Mouse (Mus musculus): ENCODE results near the gene Clca3a2.
"Not testable (repeated sequence)": the region's sequence is repeated elsewhere in the genome, so short reads cannot be mapped to it uniquely, and the experiment has no call there.

Gene Clca3a2

GRCm38 (mm10) chr3:144819219-144819618, at the start of gene Clca3a2:
Clca3a2 (minus strand) TSS chr3:144819494.
- not testable (repeated sequence) for DNase-seq (ENCODE audit: low read depth, low spot score)

- no peak for DNase-seq (ENCODE audit: low read depth, low spot score)
Measured at GRCm38 (mm10) chr3:144849584-144849983, 30.3 kb upstream of the Clca3a2 start.

GRCm38 (mm10) chr3:144849014-144849556, 29.8 kb upstream of the Clca3a2 start, which contains the start of gene Clca3b:
Clca3b (minus strand) TSS chr3:144849357.
- DNase-seq (ENCODE audit: low read depth, low spot score): not testable (repeated sequence)

- no peak for DNase-seq (ENCODE audit: low read depth, low spot score)
Measured at GRCm38 (mm10) chr3:144827257-144827656, 8.0 kb upstream of the Clca3a2 start.

GRCm38 (mm10) chr3:144825151-144825550, 5.9 kb upstream of the Clca3a2 start:
- DNase-seq (ENCODE audit: low read depth, low spot score): peak; percentile 81

- DNase-seq (ENCODE audit: low read depth, low spot score): no peak
Measured at GRCm38 (mm10) chr3:144823331-144823730, 4.0 kb upstream of the Clca3a2 start.

- DNase-seq (ENCODE audit: low read depth, low spot score): no peak
Measured at GRCm38 (mm10) chr3:144820632-144821031, 1.3 kb upstream of the Clca3a2 start.

GRCm38 (mm10) chr3:144813336-144813735, 6.0 kb downstream of the Clca3a2 start:
- DNase-seq (ENCODE audit: low read depth, low spot score): not testable (repeated sequence)

GRCm38 (mm10) chr3:144811821-144812220, 7.5 kb downstream of the Clca3a2 start:
- no peak for DNase-seq (ENCODE audit: low read depth, low spot score)

- DNase-seq (ENCODE audit: low read depth, low spot score): not testable (repeated sequence)
Measured at GRCm38 (mm10) chr3:144808153-144808925, 11.0 kb downstream of the Clca3a2 start.

- not testable (repeated sequence) for DNase-seq (ENCODE audit: low read depth, low spot score)
Measured at GRCm38 (mm10) chr3:144806626-144807025, 12.7 kb downstream of the Clca3a2 start.

- peak; percentile 38 for DNase-seq (ENCODE audit: low read depth, low spot score)
Measured at GRCm38 (mm10) chr3:144801861-144802260, 17.4 kb downstream of the Clca3a2 start.

GRCm38 (mm10) chr3:144785181-144786148, 33.8 kb downstream of the Clca3a2 start:
- DNase-seq (ENCODE audit: low read depth, low spot score): no peak

- no peak for DNase-seq (ENCODE audit: low read depth, low spot score)
Measured at GRCm38 (mm10) chr3:144765161-144765560, 54.1 kb downstream of the Clca3a2 start.

- no peak for DNase-seq (ENCODE audit: low read depth, low spot score)
Measured at GRCm38 (mm10) chr3:144761454-144761853, 57.8 kb downstream of the Clca3a2 start.

GRCm38 (mm10) chr3:144760592-144761309, 58.5 kb downstream of the Clca3a2 start, which contains the start of gene Clca3a1:
Clca3a1 (minus strand) TSS chr3:144760977.
- no peak for DNase-seq (ENCODE audit: low read depth, low spot score)

- DNase-seq (ENCODE audit: low read depth, low spot score): no peak
Measured at GRCm38 (mm10) chr3:144759719-144760118, 59.6 kb downstream of the Clca3a2 start.

- DNase-seq (ENCODE audit: low read depth, low spot score): not testable (repeated sequence)
Measured at GRCm38 (mm10) chr3:144756103-144756502, 63.2 kb downstream of the Clca3a2 start.

GRCm38 (mm10) chr3:144753120-144753519, 66.2 kb downstream of the Clca3a2 start:
- no peak for DNase-seq (ENCODE audit: low read depth, low spot score)

- not testable (repeated sequence) for DNase-seq (ENCODE audit: low read depth, low spot score)
Measured at GRCm38 (mm10) chr3:144749062-144749963, 70.0 kb downstream of the Clca3a2 start.

All from mesoderm, embryonic 11.5 days (tissue).